Mouse (Mus musculus) kidney, postnatal 0 days (tissue): ENCODE results near the gene BC049715. TPM values are rescaled to one million over a fixed set of nuclear protein-coding genes. Genes with fewer than 3 reads are reported as not detected.

Experiments
- ATAC-seq: fragments of 200-750 bp; cut with Nextera tagmentation; replicated peaks from 2 replicates; pipeline ENCODE4 v1.8.0; 2017; ENCODE audit warnings: low read depth, moderate number of reproducible peaks, moderate TSS enrichment, moderate library complexity; ENCODE audit not compliant: low FRiP score
- DNase-seq: peaks from one replicate; pipeline ENCODE4 v3.0.0-alpha.2; 2016; ENCODE audit warnings: low spot score
- H3K27ac ChIP-seq: fragments of 300-500 bp; sonication (generic); 2 replicates; pipeline ENCODE4 v1.5.1; 2014; ENCODE audit warnings: mild to moderate bottlenecking
- H3K27me3 ChIP-seq: fragments of 300-500 bp; sonication (generic); 2 replicates; pipeline ENCODE4 v1.6.1; 2014; ENCODE audit warnings: low read length, mixed read lengths; ENCODE audit not compliant: insufficient read depth
- H3K36me3 ChIP-seq: fragments of 300-500 bp; sonication (generic); 2 replicates; pipeline ENCODE4 v1.6.1; 2014; ENCODE audit warnings: low read length, mixed read lengths; ENCODE audit not compliant: insufficient read depth
- H3K4me1 ChIP-seq: fragments of 300-500 bp; sonication (generic); replicated peaks from 2 replicates; pipeline ENCODE4 v1.6.1; 2014; ENCODE audit warnings: antibody characterized with exemption, low read length, mixed read lengths; ENCODE audit not compliant: insufficient read depth
- H3K4me2 ChIP-seq: fragments of 300-500 bp; sonication (generic); 2 replicates; pipeline ENCODE4 v1.6.1; 2014; ENCODE audit warnings: mild to moderate bottlenecking, low read length, moderate library complexity, mixed read lengths
- H3K4me3 ChIP-seq: fragments of 300-500 bp; sonication (generic); replicated peaks from 2 replicates; pipeline ENCODE4 v1.5.1; 2014; ENCODE audit warnings: low read depth, low read length
- H3K9ac ChIP-seq: fragments of 300-500 bp; sonication (generic); 2 replicates; pipeline ENCODE4 v1.6.1; 2014; ENCODE audit warnings: low read depth, low read length
- H3K9me3 ChIP-seq: fragments of 300-500 bp; sonication (generic); replicated peaks from 2 replicates; pipeline ENCODE4 v1.6.1; 2016; ENCODE audit warnings: low read length, inconsistent platforms, mixed read lengths
- CTCF ChIP-seq: IDR thresholded peaks from 2 replicates; pipeline ENCODE4 v1.5.1; 2016; ENCODE audit warnings: antibody characterized with exemption, low read depth, mild to moderate bottlenecking, moderate library complexity
- WGBS: fragments of 180-500 bp; shearing (Covaris S2); extraction: QIAGEN DNeasy Blood & Tissue Kit; methylation state at CpG from one replicate; pipeline ENCODE4 v1.1.7; 2014; 5-methylcytosine and 5-hydroxymethylcytosine counted together
- microRNA-seq: library from miRNA; unstranded; fragments of <30 nt; microRNA quantifications from one replicate; pipeline ENCODE4, GENCODE M21; 2016
- polyA plus RNA-seq: library from polyadenylated mRNA; unstranded; fragments of >200 nt; fragmentation: Nextera tagmentation; extraction: Ambion mirVana; gene quantifications from 2 replicates; pipeline ENCODE4 v1.2.1, GENCODE M21; 2015

The BC049715 gene
- polyA plus RNA-seq, 1 experiment from 2014 or later: 2.1 TPM

DNA sequence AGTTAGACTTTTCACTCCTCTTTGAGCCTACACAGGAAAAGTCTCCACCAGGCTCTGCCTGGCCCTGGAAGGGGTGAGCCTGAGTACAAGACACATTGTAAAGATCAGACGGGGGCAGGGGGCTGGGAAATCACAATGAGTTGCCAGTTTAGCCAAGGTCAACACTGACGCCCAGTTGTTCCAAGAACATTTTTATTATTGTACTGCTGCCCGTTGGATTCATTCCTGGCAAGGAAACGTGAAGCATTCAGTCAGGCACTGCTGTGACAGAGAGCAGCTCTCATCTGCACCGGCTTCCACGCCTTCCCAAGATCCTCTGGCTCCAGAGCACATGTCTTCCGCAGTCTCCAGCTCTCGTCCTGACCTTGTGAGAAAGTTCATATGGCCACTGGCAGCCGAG lies 60.4 kb downstream of the BC049715 start:
- no peak overlapping the region for H3K4me2 ChIP-seq
- ATAC-seq: peak; percentile 43; the same call in 1 of the 2 replicates
- TF ChIP-seq CTCF: no peak
- peak; percentile 83 for DNase-seq
- H3K27ac ChIP-seq: peak overlapping the region; percentile 63; the same call in 1 of the 2 replicates
- H3K27me3 ChIP-seq: no peaks in the 10 kb centered on the region
- no peaks in the 10 kb centered on the region for H3K36me3 ChIP-seq
- no peaks in the 10 kb centered on the region for H3K4me1 ChIP-seq
- no peak overlapping the region for H3K4me3 ChIP-seq
- 36% methylated on average over 9 of the region's 9 CpGs for WGBS
- H3K9me3 ChIP-seq: no peaks in the 10 kb centered on the region
- no peak overlapping the region for H3K9ac ChIP-seq

DNA sequence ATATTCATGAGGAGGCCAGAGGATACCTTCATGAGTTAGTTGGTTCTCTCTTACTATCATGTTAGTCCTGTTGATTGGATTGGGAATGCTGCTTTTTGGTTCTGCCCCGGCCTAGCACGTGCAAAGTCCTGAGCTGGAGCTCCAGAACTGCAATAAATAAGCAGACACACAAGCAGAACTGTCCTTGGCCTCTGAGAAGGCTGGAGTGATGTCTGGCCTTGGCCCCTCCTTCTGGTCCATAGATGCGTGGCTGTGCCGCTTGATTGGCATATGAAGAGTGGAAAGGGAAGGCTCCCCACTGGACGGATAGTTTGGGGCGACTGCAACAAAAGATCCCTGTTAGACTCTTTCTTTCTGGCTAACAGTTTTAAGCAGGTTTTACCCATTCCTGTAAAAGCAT lies 61.6 kb downstream of the BC049715 start:
- no peaks in the 10 kb centered on the region for H3K4me1 ChIP-seq
- TF ChIP-seq CTCF: no peak
- H3K4me3 ChIP-seq: no peak overlapping the region
- WGBS: 89% methylated on average over 6 of the region's 6 CpGs
- no peaks in the 10 kb centered on the region for H3K36me3 ChIP-seq
- H3K27me3 ChIP-seq: no peaks in the 10 kb centered on the region
- no peak overlapping the region for H3K4me2 ChIP-seq
- H3K27ac ChIP-seq: no peak overlapping the region
- no peak overlapping the region for H3K9ac ChIP-seq
- ATAC-seq (no peak), DNase-seq (no peak)
- H3K9me3 ChIP-seq: no peaks in the 10 kb centered on the region

DNA sequence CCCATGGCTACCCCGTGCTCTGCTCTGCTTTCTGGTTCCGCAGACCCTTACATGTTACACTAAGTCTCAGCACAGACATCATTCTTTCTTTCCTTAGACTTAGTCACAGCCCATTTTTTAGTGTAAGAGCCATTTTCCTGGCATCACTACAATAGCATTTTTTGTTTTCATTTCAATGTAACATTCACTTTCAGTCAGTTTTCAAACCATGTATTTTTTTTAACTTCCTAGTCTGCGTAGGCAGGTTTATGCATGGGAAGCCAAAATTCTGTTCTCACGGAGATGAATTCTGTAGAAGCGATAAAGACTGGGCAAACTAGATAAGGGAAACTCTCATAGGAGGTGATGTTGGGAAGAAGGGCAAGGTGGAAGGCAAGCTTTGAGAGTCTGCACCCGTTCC lies 62.1 kb downstream of the BC049715 start:
- H3K4me3 ChIP-seq: no peak overlapping the region
- no peaks in the 10 kb centered on the region for H3K36me3 ChIP-seq
- WGBS: 86% methylated on average over 6 of the region's 6 CpGs
- no peaks in the 10 kb centered on the region for H3K27me3 ChIP-seq
- H3K4me1 ChIP-seq: no peaks in the 10 kb centered on the region
- ATAC-seq (no peak), DNase-seq (no peak)
- H3K9me3 ChIP-seq: no peaks in the 10 kb centered on the region
- H3K9ac ChIP-seq: no peak overlapping the region
- H3K27ac ChIP-seq: no peak overlapping the region
- H3K4me2 ChIP-seq: no peak overlapping the region
- no peak for TF ChIP-seq CTCF

Small RNAs within 50 kb of the gene (microRNA-seq; reads per million reads assigned to microRNA genes)
- not detected for gene Gm44364

Other genes starting within 250 kb of the BC049715 start
- gene Plbd1, start 165.7 kb upstream of the BC049715 start, polyA plus RNA-seq: 5.2 and 7.0 TPM in 2 replicates
- gene Gucy2c, start 45.9 kb upstream of the BC049715 start, polyA plus RNA-seq: 0.04 and 0.11 TPM in 2 replicates
- 0.64 and 0.88 TPM in 2 replicates for gene Hist4h4, start 23.2 kb upstream of the BC049715 start, polyA plus RNA-seq
- 168 and 180 TPM in 2 replicates for gene H2afj, start 19.4 kb upstream of the BC049715 start, polyA plus RNA-seq
- 76.4 and 82.9 TPM in 2 replicates for gene Wbp11, start 607 bp downstream of the BC049715 start, polyA plus RNA-seq
- 2.1 TPM in 2 replicates for gene Smco3, start 7.8 kb downstream of the BC049715 start, polyA plus RNA-seq
- gene Art4, start 30.1 kb downstream of the BC049715 start, polyA plus RNA-seq: 7.4 and 9.3 TPM in 2 replicates
- 605 and 626 TPM in 2 replicates for gene Mgp, start 48.2 kb downstream of the BC049715 start, polyA plus RNA-seq
- 0.23 and 0.34 TPM in 2 replicates for gene Erp27, start 94.6 kb downstream of the BC049715 start, polyA plus RNA-seq
- gene Pde6h, start 96.2 kb downstream of the BC049715 start, polyA plus RNA-seq: 0.04 and 0.67 TPM in 2 replicates
- gene Arhgdib, start 114.3 kb downstream of the BC049715 start, polyA plus RNA-seq: 105 and 106 TPM in 2 replicates